ENCODE assay signal across 24 mouse cellular contexts in the genomic region with DNA sequence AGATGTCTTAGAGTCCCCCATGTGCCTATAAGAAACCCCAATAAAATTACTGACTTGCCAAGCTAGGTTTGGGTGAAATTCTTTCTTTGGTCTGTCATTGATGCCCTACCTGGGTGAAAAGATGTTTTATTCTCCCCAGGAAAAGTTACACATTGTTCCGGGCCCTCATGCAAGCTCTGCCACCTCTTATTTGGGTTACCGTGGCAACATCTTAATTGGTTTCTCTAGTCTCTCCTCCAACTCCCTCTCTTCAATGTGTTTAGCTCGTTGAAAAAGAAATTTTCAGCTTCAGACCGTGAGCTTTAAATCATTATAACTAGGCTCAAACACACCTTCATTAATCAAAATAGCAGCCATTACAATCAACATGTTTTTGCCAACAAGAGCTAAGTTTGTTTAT. TPM values are rescaled to one million over a fixed set of nuclear protein-coding genes. Genes with fewer than 3 reads are reported as not detected.
DNase-seq lines count a peak whose midpoint lies in the region; ATAC-seq lines count a peak whose summit lies in the region.
"Had no signal": no experiment of that assay in that cellular context is flagged by ENCODE, and none has a peak within 500 bp of the region (broad histone marks: within the 10 kb centered on the region; RNA-seq: fewer than 3 reads in every experiment).

No protein-coding gene starts in this region.

- no peak overlapping the region for H3K4me2 ChIP-seq in forebrain, embryonic 14.5 days (ENCODE audit: low read length)
- H3K4me2 ChIP-seq in forebrain, embryonic 15.5 days (replicated peaks): no peak overlapping the region
- H3K4me2 ChIP-seq: embryonic facial prominence, embryonic 15.5 days; heart, embryonic 15.5 days; hindbrain, embryonic 15.5 days had no signal

- WGBS in forebrain, embryonic 14.5 days: 27% methylated on average over 4 of the region's 4 CpGs
- 28% methylated on average over 4 of the region's 4 CpGs for WGBS in forebrain, embryonic 15.5 days

- H3K27me3 ChIP-seq in forebrain, embryonic 14.5 days (replicated peaks; ENCODE audit: control insufficient read depth, insufficient read depth, low read length): no peaks in the 10 kb centered on the region
- no peaks in the 10 kb centered on the region for H3K27me3 ChIP-seq in forebrain, embryonic 15.5 days
- H3K27me3 ChIP-seq: embryonic facial prominence, embryonic 15.5 days; heart, embryonic 15.5 days had no signal

- H3K9me3 ChIP-seq in forebrain, embryonic 14.5 days (replicated peaks; ENCODE audit: control insufficient read depth, low read length): no peaks in the 10 kb centered on the region
- H3K9me3 ChIP-seq in forebrain, embryonic 15.5 days: no peaks in the 10 kb centered on the region
- H3K9me3 ChIP-seq: embryonic facial prominence, embryonic 15.5 days; heart, embryonic 10.5 days; heart, embryonic 15.5 days; hindbrain, embryonic 15.5 days had no signal

- H3K4me3 ChIP-seq in forebrain, embryonic 14.5 days (ENCODE audit: low read depth, low read length): no peak overlapping the region
- H3K4me3 ChIP-seq in forebrain, embryonic 15.5 days: no peak overlapping the region
- H3K4me3 ChIP-seq: embryonic facial prominence, embryonic 15.5 days; erythroblast, embryonic 14.5 days; heart, embryonic 10.5 days; heart, embryonic 15.5 days; hindbrain, embryonic 15.5 days had no signal

- H3K4me1 ChIP-seq in forebrain, embryonic 14.5 days (ENCODE audit: control insufficient read depth, insufficient read depth, low read length): no peaks in the 10 kb centered on the region
- no peaks in the 10 kb centered on the region for H3K4me1 ChIP-seq in forebrain, embryonic 15.5 days
- H3K4me1 ChIP-seq: embryonic facial prominence, embryonic 15.5 days had no signal

- H3K36me3 ChIP-seq in forebrain, embryonic 14.5 days (ENCODE audit: control insufficient read depth, insufficient read depth, low read length): no peaks in the 10 kb centered on the region
- H3K36me3 ChIP-seq in forebrain, embryonic 15.5 days: no peaks in the 10 kb centered on the region
- H3K36me3 ChIP-seq: embryonic facial prominence, embryonic 15.5 days; heart, embryonic 10.5 days; heart, embryonic 15.5 days; hindbrain, embryonic 15.5 days had no signal

- ATAC-seq in forebrain, embryonic 14.5 days: no peak
- ATAC-seq in forebrain, embryonic 15.5 days (replicated peaks): no peak
- ATAC-seq: activated CD4-positive, CD25-positive, alpha-beta regulatory T cell, adult 4 months had no signal

- no peak overlapping the region for H3K27ac ChIP-seq in forebrain, embryonic 14.5 days (ENCODE audit: low read depth, low read length)
- H3K27ac ChIP-seq in forebrain, embryonic 15.5 days (replicated peaks): no peak overlapping the region
- H3K27ac ChIP-seq: embryonic facial prominence, embryonic 15.5 days; heart, embryonic 10.5 days; heart, embryonic 15.5 days; hindbrain, embryonic 15.5 days had no signal

- H3K9ac ChIP-seq in forebrain, embryonic 14.5 days (ENCODE audit: low read length): no peak overlapping the region
- no peak overlapping the region for H3K9ac ChIP-seq in forebrain, embryonic 15.5 days (replicated peaks)
- H3K9ac ChIP-seq: embryonic facial prominence, embryonic 15.5 days; heart, embryonic 15.5 days; hindbrain, embryonic 15.5 days had no signal

- DNase-seq in forebrain, embryonic 14.5 days (ENCODE audit: low spot score): peak; percentile 22
- peak; percentile 6 for DNase-seq in left cerebral cortex, adult 11 months (ENCODE audit: low spot score)
- DNase-seq in left cerebral cortex, postnatal 36 days (ENCODE audit: low spot score in 2 of 2): no peak
- DNase-seq in right cerebral cortex, adult 18-20 months: peak; percentile 15
- no peak for DNase-seq in right cerebral cortex, postnatal 25 days
- DNase-seq in urinary bladder, postnatal 14 days (ENCODE audit: low spot score): no peak
- no peak for DNase-seq in spleen, postnatal 14 days (ENCODE audit: low spot score in 2 of 2)
- DNase-seq: adrenal gland, postnatal 14 days; cerebellum, adult 11 months; cerebellum, adult 8-10 months; cerebellum, postnatal 14 days; embryo, embryonic 11 days; gastrocnemius, postnatal 10 days; heart, adult 18-20 months; heart, postnatal 14 days had no signal

- intact Hi-C loops in left cerebral cortex, postnatal 36 days (cut with DNase I): no loop called here

RNA-seq across cellular contexts. Expression of a gene that starts 28.5 kb away (rescaled TPM):
- 0.14 and 0.15 TPM in 2 replicates for polyA plus RNA-seq in forebrain, embryonic 14.5 days (2014; fragmentation: Nextera tagmentation; extraction: Ambion mirVana)
- polyA plus RNA-seq in forebrain, embryonic 15.5 days (2015; fragmentation: Nextera tagmentation; extraction: Ambion mirVana): 0.18 and 0.22 TPM in 2 replicates
- total RNA-seq in left cerebral cortex, postnatal 36 days (2021): under 1 TPM; 0.12 to 0.34 TPM
- total RNA-seq: adrenal gland, adult 18-20 months; common myeloid progenitor, adult 5-6 weeks had no signal
- polyA plus RNA-seq: erythroblast, embryonic 14.5 days had no signal

Comparison
In these comparisons a context has a peak if more than half of its experiments do, and no peak if none do; other contexts are left out.
1. DNase-seq: peak in forebrain, embryonic 14.5 days (single experiment), left cerebral cortex, adult 11 months (single experiment) and right cerebral cortex, adult 18-20 months (single experiment); none in left cerebral cortex, postnatal 36 days (0 of 2), right cerebral cortex, postnatal 25 days (single experiment), urinary bladder, postnatal 14 days (single experiment) and spleen, postnatal 14 days (0 of 2).